In genomic region chr11:6365885-6366284, GRCm38 (mm10) we compare ENCODE assay signal across 8 mouse cellular contexts. TPM values are rescaled to one million over a fixed set of nuclear protein-coding genes. Genes with fewer than 3 reads are reported as not detected.
DNase-seq lines count a peak whose midpoint lies in the region; ATAC-seq and TF ChIP-seq lines count a peak whose summit lies in the region.

No protein-coding gene starts in this region.

- peak; percentile 80 for TF ChIP-seq CTCF in brain, embryonic 14.5 days (IDR thresholded peaks at IDR 0.05; ENCODE audit: borderline replicate concordance, extremely low read depth, insufficient read depth, insufficient read length)
- peak; percentile 93 for TF ChIP-seq CTCF in liver, embryonic 14.5 days (IDR thresholded peaks at IDR 0.05; ENCODE audit: low read depth)

- TF ChIP-seq EP300 in liver, embryonic 14.5 days (IDR thresholded peaks at IDR 0.05; ENCODE audit: low read depth): no peak

- H3K4me1 ChIP-seq in forebrain, embryonic 10.5 days: peaks cover 4% of the 10 kb centered on the region; the same call in 1 of the 2 replicates
- no peaks in the 10 kb centered on the region for H3K4me1 ChIP-seq in heart, embryonic 16.5 days (ENCODE audit: control insufficient read depth, insufficient read depth, low read length)
- peaks cover 6% of the 10 kb centered on the region in 2 experiments; a peak in 3 of 4 replicates for H3K4me1 ChIP-seq in liver, embryonic 14.5 days (replicated peaks; ENCODE audit: control insufficient read depth in 2 of 2, insufficient read depth in 2 of 2, low read length in 1 of 2)
- 0 out of 2 replicates have a peak, but pooled peaks cover 7% of the 10 kb centered on the region for H3K4me1 ChIP-seq in stomach, embryonic 15.5 days

- DNase-seq in brain, embryonic 14.5 days (ENCODE audit: low read depth): peak; percentile 71
- DNase-seq in forebrain, embryonic 10.5 days (ENCODE audit: extremely low spot score, low spot score): peak; percentile 72
- DNase-seq in kidney, postnatal 14 days: peak; percentile 82
- peak; percentile 65 to 73 (median 65) for DNase-seq in liver, embryonic 14.5 days (ENCODE audit: low read depth in 3 of 3, low spot score in 3 of 3)
- DNase-seq in natural killer cell, adult 2 months (ENCODE audit: low spot score in 2 of 2): peak; percentile 80 to 83

- H3K9ac ChIP-seq in heart, embryonic 16.5 days (ENCODE audit: low read length): no peak overlapping the region
- no peak overlapping the region; the same call in 1 of the 2 replicates for H3K9ac ChIP-seq in liver, embryonic 14.5 days (replicated peaks)
- H3K9ac ChIP-seq in stomach, embryonic 15.5 days: no peak overlapping the region

- H3K36me3 ChIP-seq in forebrain, embryonic 10.5 days (replicated peaks): no peaks in the 10 kb centered on the region
- H3K36me3 ChIP-seq in heart, embryonic 16.5 days (ENCODE audit: control insufficient read depth, insufficient read depth): no peaks in the 10 kb centered on the region
- H3K36me3 ChIP-seq in liver, embryonic 14.5 days (replicated peaks; ENCODE audit: control insufficient read depth, insufficient read depth, low read depth): no peaks in the 10 kb centered on the region
- no peaks in the 10 kb centered on the region for H3K36me3 ChIP-seq in stomach, embryonic 15.5 days

- H3K4me2 ChIP-seq in heart, embryonic 16.5 days (ENCODE audit: low read depth, low read length): no peak overlapping the region
- peak overlapping the region; percentile 36 for H3K4me2 ChIP-seq in liver, embryonic 14.5 days (ENCODE audit: low read depth)
- H3K4me2 ChIP-seq in stomach, embryonic 15.5 days: peak overlapping the region; percentile 23; the same call in 1 of the 2 replicates

- H3K4me3 ChIP-seq in forebrain, embryonic 10.5 days: no peak overlapping the region
- H3K4me3 ChIP-seq in heart, embryonic 16.5 days (ENCODE audit: low read length): no peak overlapping the region
- H3K4me3 ChIP-seq in liver, embryonic 14.5 days (ENCODE audit: insufficient read depth in 1 of 2, low read depth in 2 of 2, low read length in 2 of 2): no peak overlapping the region
- no peak overlapping the region for H3K4me3 ChIP-seq in stomach, embryonic 15.5 days (replicated peaks)

- 30% methylated on average over 11 of the region's 11 CpGs for WGBS in forebrain, embryonic 10.5 days
- 15% methylated on average over 11 of the region's 11 CpGs for WGBS in heart, embryonic 16.5 days
- 4% methylated on average over 11 of the region's 11 CpGs for WGBS in liver, embryonic 14.5 days (ENCODE audit: insufficient replicate concordance)
- WGBS in stomach, embryonic 15.5 days: 23% methylated on average over 11 of the region's 11 CpGs

- no peak for TF ChIP-seq POLR2A in brain, embryonic 14.5 days (IDR thresholded peaks at IDR 0.05; ENCODE audit: borderline replicate concordance, extremely low read depth, insufficient read depth, insufficient read length, poor library complexity, severe bottlenecking)

- H3K27me3 ChIP-seq in forebrain, embryonic 10.5 days (ENCODE audit: poor library complexity, severe bottlenecking): no peaks in the 10 kb centered on the region
- no peaks in the 10 kb centered on the region for H3K27me3 ChIP-seq in heart, embryonic 16.5 days (ENCODE audit: control insufficient read depth, insufficient read depth, low read length)
- no peaks in the 10 kb centered on the region for H3K27me3 ChIP-seq in liver, embryonic 14.5 days (ENCODE audit: control insufficient read depth, insufficient read depth, low read length)
- no peaks in the 10 kb centered on the region for H3K27me3 ChIP-seq in stomach, embryonic 15.5 days (replicated peaks)

- ATAC-seq in CD4-positive, CD25-positive, alpha-beta regulatory T cell, adult 4 months: peak; percentile 100
- peak; percentile 83 for ATAC-seq in heart, embryonic 16.5 days (replicated peaks; ENCODE audit: extremely low read depth, insufficient read depth, low FRiP score)
- ATAC-seq in liver, embryonic 14.5 days (ENCODE audit: insufficient read depth): peak; percentile 92
- ATAC-seq in stomach, embryonic 15.5 days (ENCODE audit: insufficient read depth, low FRiP score, low read depth): peak; percentile 82; the same call in 1 of the 2 replicates

- H3K9me3 ChIP-seq in forebrain, embryonic 10.5 days: no peaks in the 10 kb centered on the region
- no peaks in the 10 kb centered on the region for H3K9me3 ChIP-seq in heart, embryonic 16.5 days (replicated peaks; ENCODE audit: control insufficient read depth, low read length)
- H3K9me3 ChIP-seq in liver, embryonic 14.5 days (ENCODE audit: control insufficient read depth, low read length): no peaks in the 10 kb centered on the region
- H3K9me3 ChIP-seq in stomach, embryonic 15.5 days: no peaks in the 10 kb centered on the region

- peak overlapping the region; percentile 44; the same call in 1 of the 2 replicates for H3K27ac ChIP-seq in forebrain, embryonic 10.5 days
- H3K27ac ChIP-seq in heart, embryonic 16.5 days (ENCODE audit: low read length): no peak overlapping the region
- no peak overlapping the region for H3K27ac ChIP-seq in liver, embryonic 14.5 days
- H3K27ac ChIP-seq in stomach, embryonic 15.5 days: no peak overlapping the region

RNA-seq across cellular contexts. Expression of gene Zmiz2, which starts 23.0 kb away (rescaled TPM):
- 10 to 100 TPM; 46.5 to 67.2 TPM for polyA plus RNA-seq in CD4-positive, CD25-positive, alpha-beta regulatory T cell, adult 4 months (2017; shearing (Covaris generic))
- 65.3 and 153 TPM in 2 replicates for polyA plus RNA-seq in brain, embryonic 14.5 days (2012; rRNA removed)
- polyA plus RNA-seq in forebrain, embryonic 10.5 days (2016; fragmentation: Nextera tagmentation; extraction: Ambion mirVana): 13.6 and 15.9 TPM in 2 replicates
- 7.4 and 8.7 TPM in 2 replicates for polyA plus RNA-seq in heart, embryonic 16.5 days (2015; fragmentation: Nextera tagmentation; extraction: Ambion mirVana)
- polyA plus RNA-seq in liver, embryonic 14.5 days (2012; rRNA removed): 7.3 and 9.4 TPM in 2 replicates
- 3.9 and 4.1 TPM in 2 replicates for polyA plus RNA-seq in liver, embryonic 14.5 days (2014; fragmentation: Nextera tagmentation; extraction: Ambion mirVana)
- 10.7 and 11.1 TPM in 2 replicates for polyA plus RNA-seq in stomach, embryonic 15.5 days (2015; fragmentation: Nextera tagmentation; extraction: Ambion mirVana)

RNA-seq across cellular contexts. Expression of gene Ppia, which starts 49.4 kb away (rescaled TPM):
- 1,000 to 10,000 TPM; 2,528 to 2,595 TPM for polyA plus RNA-seq in CD4-positive, CD25-positive, alpha-beta regulatory T cell, adult 4 months (2017; shearing (Covaris generic))
- polyA plus RNA-seq in brain, embryonic 14.5 days (2012; rRNA removed): 2,174 and 2,845 TPM in 2 replicates
- 6,009 and 6,074 TPM in 2 replicates for polyA plus RNA-seq in forebrain, embryonic 10.5 days (2016; fragmentation: Nextera tagmentation; extraction: Ambion mirVana)
- 3,856 and 4,038 TPM in 2 replicates for polyA plus RNA-seq in heart, embryonic 16.5 days (2015; fragmentation: Nextera tagmentation; extraction: Ambion mirVana)
- polyA plus RNA-seq in liver, embryonic 14.5 days (2012; rRNA removed): 1,485 and 1,780 TPM in 2 replicates
- 3,165 and 3,291 TPM in 2 replicates for polyA plus RNA-seq in liver, embryonic 14.5 days (2014; fragmentation: Nextera tagmentation; extraction: Ambion mirVana)
- polyA plus RNA-seq in stomach, embryonic 15.5 days (2015; fragmentation: Nextera tagmentation; extraction: Ambion mirVana): 5,074 and 5,744 TPM in 2 replicates
